Mouse (Mus musculus) right cerebral cortex, postnatal 4 days (tissue): ENCODE results near the gene Guca2a.

Experiments
- DNase-seq: peaks from one replicate; pipeline ENCODE4 v3.0.0-alpha.2; 2022

The Guca2a gene

DNA sequence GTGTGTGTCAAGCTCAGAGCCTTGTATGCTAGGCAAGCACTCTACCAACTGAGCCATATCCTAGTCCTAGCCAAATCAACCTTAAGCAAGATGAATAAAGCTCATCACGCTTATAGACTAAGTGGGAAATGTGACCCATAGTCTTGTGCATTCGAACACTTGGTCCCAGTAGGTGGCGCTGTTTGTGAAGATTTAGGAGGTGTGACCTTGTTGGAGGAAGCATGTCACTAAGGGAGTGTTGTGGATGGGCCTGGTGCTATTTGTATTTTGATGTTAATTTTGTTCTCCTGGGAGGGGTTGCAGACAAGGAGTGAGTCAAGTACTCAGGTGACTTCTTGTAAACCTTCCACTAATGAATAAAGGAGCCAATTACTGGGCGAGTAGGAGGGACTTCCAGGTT is 5.2 kb downstream of the Guca2a start:
- no peak for DNase-seq

DNA sequence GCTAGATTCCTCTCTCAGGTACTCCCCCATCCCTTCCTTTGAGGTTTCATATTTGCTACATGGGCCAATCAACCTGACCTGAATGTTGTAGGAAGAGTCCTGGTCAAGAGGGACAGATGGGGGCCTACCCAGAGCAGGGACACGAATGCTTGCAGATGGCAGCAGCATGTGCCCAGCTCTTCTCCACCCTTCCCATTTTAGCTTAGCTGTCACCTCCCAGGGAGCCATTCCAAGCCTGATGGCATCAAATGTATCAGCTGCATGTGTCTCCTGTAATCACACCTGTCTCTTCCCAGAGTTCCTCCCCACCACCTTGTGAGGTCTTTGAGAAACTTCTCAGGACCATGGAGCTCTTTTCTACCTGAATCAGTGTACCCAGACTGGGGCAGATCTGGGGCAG is 19.5 kb downstream of the Guca2a start:
- DNase-seq: no peak

DNA sequence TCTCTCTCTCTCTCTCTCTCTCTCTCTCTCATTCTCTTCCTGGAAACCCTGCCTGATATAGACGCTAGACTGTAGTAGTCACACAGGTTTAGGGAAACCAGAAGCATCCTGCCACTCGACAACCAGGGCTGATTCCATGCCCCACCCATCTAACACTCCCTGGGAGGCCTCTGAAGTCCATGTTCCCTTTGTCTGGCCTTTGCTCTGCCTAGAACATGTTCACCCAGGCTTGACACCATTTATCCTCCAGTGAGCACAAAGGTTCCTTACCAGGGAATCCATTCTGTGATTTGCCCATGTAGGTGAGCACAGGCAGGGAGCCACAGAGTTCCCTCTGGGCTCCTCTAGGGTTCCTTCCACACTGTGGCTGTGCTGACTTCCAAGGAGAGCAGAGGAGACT is 20.7 kb downstream of the Guca2a start:
- no peak for DNase-seq

DNA sequence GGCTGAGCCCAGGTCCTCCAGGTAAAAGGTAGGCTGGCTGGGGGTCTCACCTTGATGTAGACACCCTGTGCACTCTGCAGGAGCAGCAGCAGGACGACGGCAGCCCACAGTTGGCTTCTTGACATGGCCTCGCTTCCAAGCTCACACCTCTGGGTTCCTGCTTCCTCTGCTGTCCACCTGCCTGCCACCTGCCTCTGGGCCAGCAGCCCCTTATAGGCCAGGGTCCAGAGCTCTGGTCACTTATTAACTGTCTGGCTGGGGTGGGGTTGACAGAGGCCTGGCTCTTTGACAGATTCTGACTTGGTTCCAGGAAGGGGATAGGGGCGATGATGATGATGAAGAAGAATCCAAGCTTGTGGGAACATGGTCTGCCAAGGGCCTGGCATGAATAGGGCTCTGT is 21.2 kb downstream of the Guca2a start, which contains the start of gene Guca2b:
Gene Guca2b (minus strand): TSS at position 224 of the 400 bp plus-strand sequence.
- DNase-seq: no peak

DNA sequence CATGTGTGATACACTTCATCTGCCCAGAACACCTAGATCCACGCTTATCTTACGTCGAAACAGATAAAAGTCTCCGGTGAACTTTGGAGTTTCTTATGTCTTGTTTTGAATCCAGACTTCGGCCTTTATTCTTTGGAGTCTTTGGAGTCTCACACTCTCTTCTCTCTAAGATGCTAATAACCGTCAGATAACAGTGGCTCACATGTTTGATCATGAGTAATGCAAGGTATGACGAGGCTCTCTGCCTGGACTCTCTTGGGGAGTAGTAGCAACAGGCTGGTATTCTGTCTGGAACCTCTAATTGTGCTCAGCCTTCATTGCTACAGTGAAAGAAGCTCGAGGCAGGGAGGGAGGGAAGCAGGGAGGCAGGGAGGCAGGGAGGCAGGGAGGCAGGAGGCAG is 22.5 kb downstream of the Guca2a start:
- DNase-seq: no peak

DNA sequence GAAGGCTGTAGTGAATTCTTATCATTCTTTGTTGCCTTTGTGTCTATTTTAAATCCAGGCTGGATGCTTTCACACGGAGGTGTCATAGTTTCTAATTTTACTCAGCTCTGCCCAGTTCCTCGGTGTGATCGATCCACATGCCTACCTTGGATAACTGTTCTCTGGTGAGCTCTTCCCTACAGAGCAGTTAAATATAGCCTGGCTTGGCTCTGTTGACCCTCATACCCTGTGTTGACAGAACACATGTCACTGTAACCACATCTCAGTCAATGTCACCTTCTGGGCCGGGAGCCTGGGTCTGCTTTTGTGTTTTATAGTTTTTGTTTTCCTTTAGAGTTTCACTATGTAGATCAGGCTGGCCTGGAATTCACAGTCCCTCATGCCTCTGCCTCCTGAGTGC is 24.6 kb downstream of the Guca2a start:
- DNase-seq: no peak

DNA sequence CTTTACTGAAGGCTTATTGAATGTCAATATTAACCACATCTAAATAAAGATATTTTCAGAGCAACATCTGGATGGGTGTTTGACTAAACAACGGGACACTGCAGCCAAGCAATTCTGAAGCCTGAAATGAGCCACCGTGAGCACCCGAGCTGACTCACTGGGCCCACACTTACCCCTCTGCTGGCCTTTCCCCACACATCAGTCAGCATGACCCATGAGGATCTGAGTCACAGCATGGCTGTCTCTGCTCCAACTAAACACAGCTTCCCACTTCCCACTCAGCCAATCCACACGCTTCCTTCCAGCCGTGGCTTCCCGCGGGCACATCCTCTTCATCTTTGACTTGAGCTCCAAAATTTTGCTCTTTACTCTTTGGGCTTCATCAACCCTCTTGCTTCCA is 25.5 kb downstream of the Guca2a start:
- DNase-seq: no peak

DNA sequence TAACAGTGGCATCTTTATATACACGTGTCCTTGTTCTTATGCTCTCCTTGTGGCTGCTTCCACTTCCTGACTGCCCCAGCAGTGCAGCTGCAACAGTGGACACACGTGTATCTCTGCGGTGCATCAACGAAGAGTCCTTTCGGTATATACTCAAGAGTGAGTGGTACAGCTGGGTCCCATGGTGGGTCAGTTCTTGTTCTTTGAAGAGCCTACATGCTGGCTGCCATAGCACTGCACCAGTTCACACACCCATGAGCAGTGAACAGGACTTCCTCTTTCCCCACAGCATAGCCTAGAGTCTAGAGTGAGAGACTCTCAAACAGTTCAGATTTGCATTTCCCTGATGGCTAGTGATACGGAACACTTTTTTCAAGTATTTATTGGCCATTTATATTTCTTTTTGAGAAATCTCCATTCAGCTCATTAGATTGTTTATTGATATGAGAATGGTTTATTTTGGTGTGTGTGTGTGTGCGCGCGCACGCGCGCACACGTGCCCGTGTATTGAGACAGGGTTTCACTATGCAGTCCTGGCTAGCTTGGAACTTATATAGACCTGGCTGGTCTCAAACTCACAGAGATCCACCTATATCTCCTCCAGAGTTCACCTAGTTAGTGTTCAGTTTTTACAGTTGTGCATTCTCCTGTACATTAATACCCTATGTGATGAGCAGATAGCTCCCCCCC is 26.0 kb downstream of the Guca2a start:
- DNase-seq: no peak

DNA sequence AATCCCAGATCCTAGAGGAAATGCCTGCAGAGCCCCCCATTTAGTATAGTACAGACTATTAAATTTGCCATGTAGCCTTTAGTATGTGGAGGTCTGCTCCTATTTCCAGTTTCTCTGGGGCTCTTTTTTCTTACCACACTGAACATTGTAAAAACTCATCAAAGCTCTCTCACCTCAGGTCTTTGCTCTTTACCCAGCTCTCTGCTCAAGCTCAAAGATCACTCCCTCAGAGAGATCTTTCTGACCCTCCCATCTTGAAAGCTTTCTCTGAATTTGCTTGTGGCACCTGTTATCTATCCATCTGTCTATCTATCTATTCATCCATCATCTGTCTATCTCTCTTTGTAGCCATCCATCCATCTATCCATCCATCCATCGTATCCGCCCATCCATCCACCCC is 27.7 kb downstream of the Guca2a start:
- no peak for DNase-seq

DNA sequence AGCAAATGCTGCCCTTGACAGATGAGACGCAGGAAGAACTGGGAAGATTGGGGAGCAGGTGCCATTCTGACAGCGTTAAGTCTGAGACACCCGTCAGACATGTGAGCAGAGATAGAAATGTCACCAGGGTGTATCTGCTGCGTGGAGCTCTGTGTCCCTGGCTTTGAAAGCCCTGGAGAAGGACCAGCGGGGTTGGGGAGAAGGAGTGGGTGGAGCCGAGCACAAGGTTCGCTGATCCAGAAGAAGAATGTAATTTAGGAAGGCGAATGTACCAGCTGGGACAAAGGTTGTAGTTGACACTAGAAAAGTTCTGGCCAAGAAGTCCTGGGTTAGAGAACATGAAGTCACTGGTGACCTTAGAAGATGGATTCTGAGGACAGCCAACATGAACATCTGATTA is 28.6 kb downstream of the Guca2a start:
- DNase-seq: no peak

DNA sequence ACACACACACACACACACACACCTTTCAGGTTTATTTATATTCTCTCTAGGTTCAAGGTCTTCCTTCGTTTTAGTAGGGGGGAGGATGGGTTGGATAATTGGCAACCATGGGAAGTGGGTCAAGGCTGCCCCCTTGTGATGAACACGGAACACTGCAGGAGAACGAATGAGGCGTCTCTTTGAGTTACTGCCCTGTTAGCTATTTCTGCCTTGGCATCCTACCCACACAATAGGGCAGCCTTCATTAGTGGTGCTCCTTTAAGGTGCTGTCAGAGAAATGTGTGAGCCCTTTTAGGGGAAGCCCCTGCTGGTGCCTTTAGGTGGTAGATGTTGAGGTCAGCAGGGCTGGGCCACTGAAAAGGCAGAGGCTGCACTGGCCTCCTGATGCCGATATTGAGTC is 29.9 kb downstream of the Guca2a start:
- DNase-seq: no peak

DNA sequence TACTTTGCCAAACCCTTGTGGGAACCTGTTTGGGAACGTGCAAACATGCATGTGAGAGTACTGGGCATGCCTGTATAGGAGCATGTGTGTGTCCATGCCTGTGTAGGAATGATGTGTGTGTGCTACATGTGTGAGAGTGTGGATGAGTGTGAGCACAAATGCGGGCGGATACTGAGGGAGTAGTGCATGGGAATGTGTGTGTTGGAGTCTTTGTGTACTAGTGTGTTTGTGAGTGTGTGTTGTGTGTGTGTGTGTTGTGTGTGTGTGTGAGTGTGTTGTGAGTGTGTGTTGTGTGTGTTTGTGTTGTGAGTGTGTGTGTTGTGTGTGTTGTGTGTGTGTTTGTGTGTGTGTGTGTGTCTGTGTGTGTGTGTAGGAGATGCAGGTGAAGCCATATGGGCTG is 30.7 kb downstream of the Guca2a start:
- DNase-seq: no peak

DNA sequence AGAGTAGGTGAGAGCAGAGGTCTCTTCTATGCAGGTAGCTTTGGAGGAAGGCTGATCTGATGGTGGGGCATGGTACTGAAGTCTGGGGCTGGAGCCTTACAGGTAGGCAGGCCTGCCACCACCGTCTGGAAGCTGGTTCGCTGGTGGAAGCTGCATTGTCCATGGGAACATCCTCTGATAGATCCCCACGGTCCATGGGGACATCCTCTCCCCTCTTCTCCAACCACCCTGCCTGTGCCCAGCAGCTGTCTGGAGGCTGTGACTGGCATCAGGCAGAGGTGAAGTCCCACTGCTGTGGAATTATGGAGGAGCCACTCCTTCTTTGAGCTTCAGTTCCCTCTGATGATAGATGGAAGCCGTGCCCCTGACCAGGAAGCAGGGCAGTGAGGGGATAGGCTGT is 31.1 kb downstream of the Guca2a start:
- no peak for DNase-seq

DNA sequence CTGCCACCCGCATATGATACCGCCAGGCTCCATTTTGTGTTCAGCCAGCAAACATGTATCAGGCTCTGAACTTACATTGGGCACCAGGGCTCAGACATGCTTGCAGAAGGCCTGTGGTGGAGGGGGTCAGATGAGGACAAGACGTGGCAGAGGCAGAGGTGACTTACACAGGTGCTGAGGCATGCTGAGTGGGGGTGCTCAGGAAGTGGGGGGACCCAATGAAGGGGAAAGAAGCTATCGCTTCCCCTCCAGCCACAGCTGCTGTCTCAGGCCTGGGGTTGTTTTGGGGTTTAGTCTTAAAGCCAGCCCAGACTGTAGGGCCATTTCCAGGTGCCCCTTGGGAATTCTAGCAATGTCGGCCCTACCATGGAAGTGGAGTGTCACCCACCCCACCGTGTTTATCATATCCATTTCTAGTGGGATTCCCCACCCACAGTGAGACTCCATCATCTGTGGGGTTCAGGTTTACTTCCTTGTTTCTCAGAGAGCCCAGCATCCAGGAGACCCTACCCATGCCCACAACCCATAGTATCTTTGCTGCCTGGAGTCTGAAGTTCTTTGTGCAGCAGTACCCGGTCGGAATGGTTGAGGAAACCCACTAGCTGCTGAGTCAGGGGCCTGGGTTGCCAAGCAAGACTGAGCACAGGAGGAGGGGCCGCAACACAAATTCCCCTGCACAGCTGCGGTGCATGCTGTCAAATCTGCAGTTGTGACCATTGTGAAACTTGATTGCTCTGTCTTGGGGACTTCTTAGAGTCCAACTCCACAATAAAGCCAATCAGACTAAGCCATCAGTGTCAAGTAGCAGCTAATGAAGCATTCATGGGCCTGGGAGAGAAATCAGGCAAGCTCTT is 32.1 kb downstream of the Guca2a start:
- DNase-seq: no peak

DNA sequence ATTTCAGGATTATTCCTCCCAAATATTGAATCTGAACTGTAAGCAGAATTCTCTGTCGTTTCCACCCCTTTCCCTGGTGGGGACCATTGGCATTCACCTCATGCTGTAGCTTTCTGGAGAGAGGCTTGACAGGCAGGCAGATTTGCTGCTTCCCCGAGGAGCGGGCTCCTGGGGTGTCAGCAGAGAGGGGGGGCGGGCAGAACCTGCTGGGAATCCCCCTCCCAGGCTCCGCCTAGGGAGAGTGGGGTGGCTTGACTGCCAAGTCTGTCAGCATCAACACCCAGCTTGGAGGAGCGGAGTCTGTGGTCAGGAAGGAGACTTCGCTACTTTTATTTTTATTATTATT is 32.7 kb downstream of the Guca2a start:
- DNase-seq: no peak

DNA sequence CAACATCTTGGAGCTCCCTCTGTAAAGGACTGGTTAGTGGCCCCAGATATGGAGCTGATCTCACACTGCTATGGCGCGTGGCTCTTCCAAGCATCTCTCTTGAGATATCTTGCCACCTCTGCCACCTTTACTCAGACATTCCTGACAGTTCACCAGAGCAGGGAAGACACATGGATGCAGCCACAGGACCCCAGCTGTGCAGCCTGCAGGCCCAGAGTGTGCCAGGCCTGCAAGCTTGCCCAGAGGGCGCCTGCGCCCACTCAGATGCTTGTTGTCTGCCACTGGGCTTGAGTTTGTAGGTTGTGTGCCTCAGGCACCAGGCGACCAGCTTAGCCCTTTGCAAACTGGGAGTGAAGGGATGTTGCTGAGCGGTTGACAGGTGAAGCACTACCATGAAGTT is 33.2 kb downstream of the Guca2a start:
- DNase-seq: no peak

DNA sequence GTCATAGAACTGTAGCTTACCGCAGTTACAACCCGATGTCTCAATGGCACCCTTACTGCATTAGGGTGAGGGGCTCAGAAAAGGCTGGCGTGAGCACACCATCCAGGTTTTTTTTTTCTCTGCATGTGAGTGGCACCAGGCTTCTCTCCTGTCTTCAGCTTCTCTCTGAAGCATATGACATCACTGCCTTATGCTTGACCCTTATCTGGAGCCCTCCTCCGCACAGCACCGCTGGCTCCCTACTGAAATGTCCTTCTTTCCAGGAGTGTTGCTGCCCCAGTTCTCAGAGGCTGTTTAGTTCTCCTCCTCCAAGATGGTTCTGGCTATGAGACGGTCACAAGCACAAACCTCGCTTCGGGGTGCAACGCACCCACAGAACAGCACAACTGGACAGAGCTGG is 33.7 kb downstream of the Guca2a start:
- DNase-seq: no peak

DNA sequence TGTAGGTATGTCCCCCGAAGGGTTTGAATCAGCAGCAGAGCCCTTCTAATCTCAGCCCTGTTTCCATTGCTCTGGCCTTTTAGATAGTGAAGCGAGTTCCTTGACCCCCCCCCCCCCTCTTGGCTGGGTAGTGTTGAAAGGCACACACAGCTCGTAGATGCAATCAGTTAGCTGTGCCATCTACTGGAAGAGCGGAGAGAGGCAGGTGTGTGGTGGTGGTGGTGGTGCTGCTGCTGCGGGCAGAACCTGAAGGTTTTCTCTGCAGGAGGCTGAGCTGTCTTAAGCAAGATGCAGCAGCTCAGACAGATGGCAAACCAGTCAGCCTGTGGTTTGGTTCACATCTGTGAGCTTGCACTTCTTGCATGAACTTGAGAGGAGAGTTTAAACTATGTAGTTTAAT is 35.2 kb downstream of the Guca2a start:
- no peak for DNase-seq

DNA sequence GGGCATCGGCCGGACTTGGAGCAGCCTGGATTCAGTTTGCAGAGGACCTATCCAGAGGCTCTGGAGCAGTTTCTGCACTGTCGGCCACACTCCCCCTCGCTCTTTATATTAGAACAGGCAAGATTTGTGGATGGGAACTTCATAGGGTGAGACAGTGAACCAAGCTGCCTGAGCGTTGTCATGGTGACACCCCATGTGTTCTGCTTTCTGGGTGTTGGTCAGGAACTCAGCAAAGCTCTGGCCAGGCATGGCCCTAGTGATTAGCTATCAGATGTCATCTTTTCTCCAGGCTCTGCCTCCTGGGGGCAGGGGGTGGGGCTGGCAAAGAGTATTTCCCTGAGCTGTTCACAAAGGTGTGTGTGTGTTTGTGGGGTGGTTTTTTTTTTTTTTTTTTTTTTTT is 45.1 kb downstream of the Guca2a start:
- no peak for DNase-seq

DNA sequence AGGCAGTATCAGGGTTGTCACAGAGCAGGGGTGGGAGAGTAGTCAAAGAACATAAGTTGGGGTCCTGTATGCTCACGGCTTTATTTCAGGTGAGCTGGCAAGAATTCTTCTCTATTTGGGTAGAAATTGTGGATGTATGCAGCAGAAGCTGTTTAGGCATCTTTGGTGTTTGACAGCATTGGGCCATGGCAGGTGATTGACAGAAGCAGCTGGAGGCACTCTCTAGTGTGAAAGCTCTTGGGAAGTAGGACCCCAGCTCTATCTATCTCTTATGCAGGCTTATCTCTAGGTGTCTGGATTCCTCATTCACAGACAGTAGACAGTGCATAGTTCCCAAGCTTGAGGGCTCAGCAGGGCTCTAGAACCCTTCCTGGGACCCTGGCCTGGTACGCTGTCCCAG is 48.2 kb downstream of the Guca2a start:
- DNase-seq: no peak
